Mouse (Mus musculus): ENCODE results near the gene Olfr1264.

The Olfr1264 gene

GRCm38 (mm10) chr2:90025477-90025876, at the start of gene Olfr1264:
Olfr1264 (minus strand) TSS chr2:90025577.
- no peak for DNase-seq (ENCODE audit: low spot score)

GRCm38 (mm10) chr2:90070065-90070464, 44.7 kb upstream of the Olfr1264 start:
- DNase-seq (ENCODE audit: low spot score) = no peak

GRCm38 (mm10) chr2:90063494-90063893, 38.1 kb upstream of the Olfr1264 start, which contains the start of gene Olfr140:
Olfr140 (minus strand) TSS chr2:90063594.
- DNase-seq (ENCODE audit: low spot score) = no peak

GRCm38 (mm10) chr2:90035037-90035436, 9.7 kb upstream of the Olfr1264 start, which contains the start of gene Olfr1265:
Olfr1265 (plus strand) TSS chr2:90035337.
- no peak for DNase-seq (ENCODE audit: low spot score)

GRCm38 (mm10) chr2:90011831-90012230, 13.5 kb downstream of the Olfr1264 start, which contains the start of gene Olfr1263:
Olfr1263 (plus strand) TSS chr2:90012131.
- DNase-seq (ENCODE audit: low spot score) = no peak

- DNase-seq (ENCODE audit: low spot score) = no peak
Observed at GRCm38 (mm10) chr2:89999845-90000244, 25.5 kb downstream of the Olfr1264 start, which contains the start of gene Olfr1262. Olfr1262 (plus strand) TSS chr2:90000145.

GRCm38 (mm10) chr2:89990921-89991320, 34.5 kb downstream of the Olfr1264 start, which contains the start of gene Olfr1261:
Olfr1261 (plus strand) TSS chr2:89991221.
- no peak for DNase-seq (ENCODE audit: low spot score)

GRCm38 (mm10) chr2:89977709-89978108, 47.7 kb downstream of the Olfr1264 start:
- no peak for DNase-seq (ENCODE audit: low spot score)

GRCm38 (mm10) chr2:89974184-89974583, 51.2 kb downstream of the Olfr1264 start, which contains the start of gene Olfr1260:
Olfr1260 (plus strand) TSS chr2:89974340.
- no peak for DNase-seq (ENCODE audit: low spot score)

All from adipocyte (in vitro differentiated cells).